Mouse (Mus musculus) liver, adult 2 months (tissue): ENCODE data around the gene Lrp3.

Experiments used
- CTCF ChIP-seq: fragments of 200-500 bp; IDR thresholded peaks from 2 replicates; pipeline ENCODE4 v1.5.1; 2011; ENCODE audit warnings: low read depth, low read length, control low read depth
- POLR2A ChIP-seq: fragments of 200-500 bp; IDR thresholded peaks from 2 replicates; pipeline ENCODE4 v1.6.1; 2011; ENCODE audit warnings: low read length, control low read depth; ENCODE audit not compliant: insufficient read depth; ENCODE audit errors: extremely low read depth

GRCm38 (mm10) chr7:35199755-35200154 lies 15.5 kb downstream of the Lrp3 start:
- TF ChIP-seq POLR2A (no peak), CTCF (no peak)
